Mouse (Mus musculus) embryonic fibroblast, embryonic 13.5 days (primary cell): ENCODE results near the gene Llgl2.

Experiments used
- CTCF ChIP-seq: IDR thresholded peaks from 2 replicates; pipeline ENCODE4 v1.5.1; 2011; ENCODE audit warnings: mild to moderate bottlenecking, control low read depth, low read length, moderate library complexity, borderline replicate concordance; ENCODE audit not compliant: insufficient read depth
- POLR2A ChIP-seq: IDR thresholded peaks from 2 replicates; pipeline ENCODE4 v1.6.1; 2011; ENCODE audit warnings: low read depth, mild to moderate bottlenecking, control low read depth, low read length, moderate library complexity

DNA sequence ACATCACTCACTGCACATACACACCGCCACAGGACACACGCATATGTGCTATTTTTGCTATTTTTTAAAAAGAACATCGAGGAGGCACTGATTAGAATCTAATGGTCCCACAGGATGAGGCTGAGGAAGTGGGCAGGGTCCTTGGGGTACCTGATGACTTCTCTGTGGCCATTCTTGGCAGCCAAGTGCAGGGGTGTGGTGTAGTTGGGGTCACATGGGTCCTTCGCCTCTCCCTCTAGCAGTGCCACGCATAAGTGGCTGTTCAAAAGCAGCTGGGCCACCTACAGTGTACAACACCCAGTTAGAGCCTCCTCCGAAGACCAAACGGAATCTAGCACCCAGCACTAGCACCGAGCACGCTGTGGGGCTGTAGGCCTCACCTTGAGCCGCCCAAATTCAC is 17.7 kb upstream of the Llgl2 start:
- TF ChIP-seq CTCF (no peak), POLR2A (no peak)
